Comparison of ENCODE assay signal across 24 mouse cellular contexts in genomic region chr1:25364186-25364585, GRCm38 (mm10).
DNase-seq lines count a peak whose midpoint lies in the region; ATAC-seq lines count a peak whose summit lies in the region.
"Had no signal": no experiment of that assay in that cellular context is flagged by ENCODE, and none has a peak within 500 bp of the region (broad histone marks: within the 10 kb centered on the region; RNA-seq: fewer than 3 reads in every experiment).

No protein-coding gene starts in this region.

- H3K4me3 ChIP-seq in limb, embryonic 11.5 days (ENCODE audit: low read depth, low read length): no peak overlapping the region
- H3K4me3 ChIP-seq in limb, embryonic 10.5 days: no peak overlapping the region
- H3K4me3 ChIP-seq: embryonic facial prominence, embryonic 15.5 days; forebrain, embryonic 15.5 days; hindbrain, embryonic 12.5 days; lung, embryonic 15.5 days; myocyte; neural tube, embryonic 13.5 days had no signal

- no peaks in the 10 kb centered on the region for H3K36me3 ChIP-seq in limb, embryonic 11.5 days (ENCODE audit: control insufficient read depth, insufficient read depth, low read length)
- H3K36me3 ChIP-seq in limb, embryonic 10.5 days: no peaks in the 10 kb centered on the region
- H3K36me3 ChIP-seq: embryonic facial prominence, embryonic 15.5 days; forebrain, embryonic 15.5 days; hindbrain, embryonic 12.5 days; lung, embryonic 15.5 days; neural tube, embryonic 13.5 days had no signal

- H3K9me3 ChIP-seq in limb, embryonic 11.5 days (ENCODE audit: control insufficient read depth, low read length): no peaks in the 10 kb centered on the region
- H3K9me3 ChIP-seq in limb, embryonic 10.5 days (replicated peaks): no peaks in the 10 kb centered on the region
- H3K9me3 ChIP-seq: embryonic facial prominence, embryonic 15.5 days; forebrain, embryonic 15.5 days; hindbrain, embryonic 12.5 days; lung, embryonic 15.5 days; neural tube, embryonic 13.5 days had no signal

- peak; percentile 40; the same call in 1 of the 2 replicates for ATAC-seq in cerebellum, adult (ENCODE audit: insufficient number of reproducible peaks, low FRiP score, low TSS enrichment)
- ATAC-seq in limb, embryonic 11.5 days (ENCODE audit: insufficient number of reproducible peaks, low FRiP score, low TSS enrichment, low read depth): no peak
- ATAC-seq: forebrain, embryonic 15.5 days; intestine, postnatal 0 days; midbrain, embryonic 16.5 days had no signal

- H3K9ac ChIP-seq in limb, embryonic 11.5 days (ENCODE audit: low read length): no peak overlapping the region
- H3K9ac ChIP-seq: embryonic facial prominence, embryonic 15.5 days; forebrain, embryonic 15.5 days; hindbrain, embryonic 12.5 days; liver, embryonic 14.5 days; lung, embryonic 15.5 days; neural tube, embryonic 13.5 days had no signal

- no peaks in the 10 kb centered on the region for H3K27me3 ChIP-seq in limb, embryonic 11.5 days (ENCODE audit: control insufficient read depth, insufficient read depth, low read length)
- no peaks in the 10 kb centered on the region for H3K27me3 ChIP-seq in limb, embryonic 10.5 days (ENCODE audit: low read depth, poor library complexity, severe bottlenecking)
- H3K27me3 ChIP-seq: embryonic facial prominence, embryonic 15.5 days; forebrain, embryonic 15.5 days; hindbrain, embryonic 12.5 days; lung, embryonic 15.5 days; neural tube, embryonic 13.5 days had no signal

- no peaks in the 10 kb centered on the region for H3K4me1 ChIP-seq in limb, embryonic 11.5 days (ENCODE audit: control insufficient read depth, insufficient read depth, low read length)
- H3K4me1 ChIP-seq in limb, embryonic 10.5 days: no peaks in the 10 kb centered on the region
- H3K4me1 ChIP-seq: embryonic facial prominence, embryonic 15.5 days; forebrain, embryonic 15.5 days; hindbrain, embryonic 12.5 days; lung, embryonic 15.5 days; neural tube, embryonic 13.5 days had no signal

- H3K4me2 ChIP-seq in limb, embryonic 11.5 days (ENCODE audit: low read depth, severe bottlenecking): no peak overlapping the region
- H3K4me2 ChIP-seq: embryonic facial prominence, embryonic 15.5 days; forebrain, embryonic 15.5 days; hindbrain, embryonic 12.5 days; lung, embryonic 15.5 days; neural tube, embryonic 13.5 days had no signal

- 89% methylated on average over 2 of the region's 2 CpGs for WGBS in limb, embryonic 11.5 days
- WGBS in limb, embryonic 10.5 days: 89% methylated on average over 2 of the region's 2 CpGs

- no peak for DNase-seq in cerebellum, adult 8-10 months
- peak; percentile 21 for DNase-seq in limb, embryonic 11.5 days (ENCODE audit: low spot score)
- no peak for DNase-seq in limb, embryonic 10.5 days (ENCODE audit: low spot score)
- DNase-seq in cerebellum, postnatal 36 days: peak; percentile 29 to 31
- no peak for DNase-seq in heart, adult 18-20 months
- no peak for DNase-seq in adipocyte (ENCODE audit: low spot score)
- DNase-seq: adrenal gland, adult 2 months; gastrocnemius, postnatal 10 days; heart, adult 11 months; kidney, postnatal 4 days; lung, postnatal 4 days; right cerebral cortex, adult 18-20 months; right cerebral cortex, postnatal 4 days; thymus, postnatal 14 days had no signal

- H3K27ac ChIP-seq in limb, embryonic 11.5 days (replicated peaks; ENCODE audit: low read depth, low read length): no peak overlapping the region
- no peak overlapping the region for H3K27ac ChIP-seq in limb, embryonic 10.5 days
- H3K27ac ChIP-seq: embryonic facial prominence, embryonic 15.5 days; forebrain, embryonic 15.5 days; hindbrain, embryonic 12.5 days; liver, embryonic 14.5 days; lung, embryonic 15.5 days; neural tube, embryonic 13.5 days had no signal

Comparison
In these comparisons a context has a peak if more than half of its experiments do, and no peak if none do; other contexts are left out.
1. DNase-seq: peak in limb, embryonic 11.5 days (single experiment) and cerebellum, postnatal 36 days (2 of 2); none in cerebellum, adult 8-10 months (single experiment), limb, embryonic 10.5 days (single experiment), heart, adult 18-20 months (0 of 2) and adipocyte (single experiment).